Mouse (Mus musculus) heart, postnatal 0 days (tissue): ENCODE data around the gene Rsph9. TPM values are rescaled to one million over a fixed set of nuclear protein-coding genes. Genes with fewer than 3 reads are reported as not detected.

Experiments used
- ATAC-seq: fragments of 200-750 bp; cut with Nextera tagmentation; 2 replicates; pipeline ENCODE4 v1.8.0; 2017; ENCODE audit warnings: low read depth, moderate number of reproducible peaks, moderate library complexity; ENCODE audit not compliant: insufficient read depth
- DNase-seq: peaks from one replicate; pipeline ENCODE4 v3.0.0-alpha.2; 2016; ENCODE audit warnings: low spot score
- H3K27ac ChIP-seq: fragments of 300-500 bp; sonication (generic); 2 replicates; pipeline ENCODE4 v1.5.1; 2014; ENCODE audit warnings: low read depth, mild to moderate bottlenecking
- H3K27me3 ChIP-seq: fragments of 300-500 bp; sonication (generic); 2 replicates; pipeline ENCODE4 v1.6.1; 2014; ENCODE audit warnings: low read length, mixed read lengths; ENCODE audit not compliant: control insufficient read depth, insufficient read depth
- H3K36me3 ChIP-seq: fragments of 300-500 bp; sonication (generic); replicated peaks from 2 replicates; pipeline ENCODE4 v1.6.1; 2014; ENCODE audit warnings: low read length, mixed read lengths; ENCODE audit not compliant: control insufficient read depth, insufficient read depth
- H3K4me1 ChIP-seq: fragments of 300-500 bp; sonication (generic); 2 replicates; pipeline ENCODE4 v1.6.1; 2014; ENCODE audit warnings: antibody characterized with exemption; ENCODE audit not compliant: control insufficient read depth, insufficient read depth
- H3K4me2 ChIP-seq: fragments of 300-500 bp; sonication (generic); 2 replicates; pipeline ENCODE4 v1.6.1; 2014; ENCODE audit warnings: low read depth, mild to moderate bottlenecking, low read length, moderate library complexity
- H3K4me3 ChIP-seq: fragments of 300-500 bp; sonication (generic); 2 replicates; pipeline ENCODE4 v1.5.1; 2014; ENCODE audit warnings: low read depth, low read length
- H3K9ac ChIP-seq: fragments of 300-500 bp; sonication (generic); replicated peaks from 2 replicates; pipeline ENCODE4 v1.6.1; 2014; ENCODE audit warnings: low read depth, low read length, mixed read lengths
- H3K9me3 ChIP-seq: fragments of 300-500 bp; sonication (generic); replicated peaks from 2 replicates; pipeline ENCODE4 v1.6.1; 2016; ENCODE audit warnings: low read length; ENCODE audit not compliant: control insufficient read depth
- CTCF ChIP-seq: IDR thresholded peaks from 2 replicates; pipeline ENCODE4 v1.5.1; 2016; ENCODE audit warnings: antibody characterized with exemption, control low read depth, low read depth
- EP300 ChIP-seq: IDR thresholded peaks from 2 replicates; pipeline ENCODE4 v1.6.1; 2016; ENCODE audit warnings: antibody characterized with exemption, low read depth
- whole genome bisulfite sequencing: fragments of 180-500 bp; shearing (Covaris S2); extraction: QIAGEN DNeasy Blood & Tissue Kit; methylation state at CpG from one replicate; pipeline ENCODE4 v1.1.7; 2014; 5-methylcytosine and 5-hydroxymethylcytosine counted together
- polyA plus RNA-seq: library from polyadenylated mRNA; unstranded; fragments of >200 nt; fragmentation: Nextera tagmentation; extraction: Ambion mirVana; gene quantifications from 2 replicates; pipeline ENCODE4 v1.2.1, GENCODE M21; 2015
- total RNA-seq: library from RNA; depleted of rRNA; stranded (reverse); fragments of >200 nt; gene quantifications from 2 replicates; pipeline ENCODE4 v1.2.3, GENCODE M21; 2014; ENCODE audit warnings: low replicate concordance

Rsph9 gene
- total and polyA plus RNA-seq, 2 experiments from 2014 or later = 0.27 to 4.2 TPM

DNA sequence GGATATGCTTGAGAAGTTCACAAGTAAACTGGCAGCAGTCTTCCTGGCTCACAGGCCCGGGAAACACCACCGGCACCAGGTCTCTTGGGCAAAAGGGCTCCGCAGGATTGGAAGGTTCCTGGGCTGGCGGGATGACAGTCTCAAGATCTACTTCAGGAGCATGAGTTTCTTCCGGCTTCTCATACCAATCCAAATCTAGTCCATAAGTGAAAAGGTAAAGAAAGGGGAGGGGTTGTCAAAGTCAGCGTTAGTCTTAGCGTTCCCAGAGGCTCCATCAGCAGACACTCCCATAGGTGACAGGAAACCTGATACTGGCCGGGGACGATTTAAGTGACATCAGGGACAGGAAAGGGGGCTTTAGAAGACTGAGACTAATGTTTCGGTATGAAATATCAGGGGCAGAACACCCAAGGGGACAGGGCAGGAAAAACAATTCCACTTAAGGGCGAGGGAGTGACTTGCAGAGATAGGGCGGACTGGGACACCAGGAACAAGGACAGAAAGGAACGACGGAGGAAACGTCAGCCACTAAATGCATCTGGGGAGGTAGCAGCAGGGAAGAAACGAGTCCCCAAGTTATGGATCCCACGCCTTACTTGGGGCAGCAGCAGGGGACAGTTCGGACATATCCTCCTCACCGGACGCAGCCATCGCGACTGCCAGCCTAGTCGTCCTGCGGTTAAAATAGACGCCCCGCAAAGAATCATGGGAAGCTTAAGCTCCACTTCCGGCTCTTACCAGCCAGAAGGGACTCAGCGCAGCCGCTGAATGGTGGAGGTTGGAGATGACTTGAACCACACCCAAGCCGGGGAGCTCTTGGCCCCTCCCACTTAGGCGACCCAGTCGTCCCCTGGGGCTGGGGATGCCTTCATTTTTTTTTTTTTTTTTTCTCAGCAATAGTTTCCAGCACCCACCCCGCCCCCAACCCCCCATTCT, 9.1 kb upstream of the Rsph9 start, which contains the start of gene Mad2l1bp:
TSS of gene Mad2l1bp (minus strand) at position 707 of the 936 bp plus-strand sequence.
- Histone ChIP-seq H3K27ac (peak within 1 kb of the TSS; percentile 82), H3K36me3 (peaks cover 14% of the 10 kb centered on the region), H3K4me2 (peak within 1 kb of the TSS; percentile 77), H3K4me3 (peak within 1 kb of the TSS; percentile 83), H3K4me1 (0 out of 2 replicates have a peak, but pooled peaks cover 8% of the 10 kb centered on the region), H3K9ac (peak within 1 kb of the TSS; percentile 86), H3K9me3 (no peaks in the 10 kb centered on the region), H3K27me3 (no peaks in the 10 kb centered on the region)
- DNase-seq (peak; percentile 96), ATAC-seq (peak; percentile 95)
- WGBS = 1% methylated on average over 33 of the region's 33 CpGs
- TF ChIP-seq CTCF = no peak
- no peak for TF ChIP-seq EP300

DNA sequence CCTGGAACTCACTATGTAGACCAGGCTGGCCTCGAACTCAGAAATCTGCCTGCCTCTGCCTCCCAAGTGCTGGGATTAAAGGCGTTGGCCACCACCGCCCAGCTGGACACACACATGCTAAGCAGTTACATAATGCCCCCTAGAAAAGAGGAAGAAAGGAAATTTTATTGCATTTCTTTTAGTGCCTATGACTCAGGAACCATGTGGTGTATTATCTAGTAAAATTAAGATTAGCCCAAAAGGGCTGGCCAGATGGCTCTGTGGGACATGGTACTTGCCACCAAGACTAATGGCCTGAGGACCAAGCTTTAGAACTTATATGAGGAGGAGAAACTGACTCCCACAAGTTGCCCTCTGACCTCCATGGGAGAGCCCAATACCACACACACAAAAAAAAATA, 4.1 kb downstream of the Rsph9 start:
- Histone ChIP-seq H3K36me3 (no peaks in the 10 kb centered on the region), H3K27ac (no peak overlapping the region), H3K9me3 (no peaks in the 10 kb centered on the region), H3K4me1 (peaks cover 6% of the 10 kb centered on the region; the same call in 1 of the 2 replicates), H3K4me2 (no peak overlapping the region), H3K27me3 (no peaks in the 10 kb centered on the region), H3K9ac (no peak overlapping the region), H3K4me3 (no peak overlapping the region)
- no peak for DNase-seq
- 84% methylated on average over 3 of the region's 3 CpGs for WGBS
- ATAC-seq = no peak
- no peak for TF ChIP-seq EP300

DNA sequence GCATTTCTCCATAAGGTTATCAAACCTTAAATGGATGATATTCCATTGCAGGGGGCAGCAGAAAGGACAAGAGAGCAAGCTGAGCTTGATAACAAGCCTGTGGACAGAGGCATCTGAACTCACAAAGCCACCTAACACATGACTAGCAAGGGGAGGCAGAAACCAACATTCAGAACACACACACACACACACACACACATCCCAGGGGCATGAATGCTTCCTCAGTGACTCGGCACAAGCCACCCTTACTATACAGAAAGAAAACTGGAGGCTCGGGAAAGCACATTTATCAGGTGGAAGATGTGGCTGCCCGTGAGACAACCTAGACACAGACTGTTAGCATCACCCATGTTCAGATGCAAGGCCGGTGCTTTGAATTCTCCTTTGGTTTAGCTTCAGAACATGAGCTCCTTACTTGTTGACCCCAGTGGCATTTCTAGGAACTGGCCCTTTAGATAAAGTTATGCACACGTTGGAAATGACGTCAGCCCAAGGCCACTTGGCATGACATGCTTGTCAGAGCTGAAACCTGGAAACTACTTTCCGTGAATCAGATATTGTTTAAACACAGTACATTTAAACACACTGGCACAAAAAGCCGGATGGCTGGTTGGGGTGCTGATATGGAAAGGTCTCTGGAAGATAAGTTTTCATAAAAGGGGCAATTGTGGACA, 5.3 kb downstream of the Rsph9 start:
- Histone ChIP-seq H3K27ac (no peak overlapping the region), H3K4me1 (peaks cover 4% of the 10 kb centered on the region; the same call in 1 of the 2 replicates), H3K27me3 (no peaks in the 10 kb centered on the region), H3K9me3 (no peaks in the 10 kb centered on the region), H3K4me2 (no peak overlapping the region), H3K4me3 (no peak overlapping the region), H3K9ac (no peak overlapping the region), H3K36me3 (no peaks in the 10 kb centered on the region)
- TF ChIP-seq CTCF (no peak), EP300 (no peak)
- DNase-seq (no peak), ATAC-seq (no peak)
- 41% methylated on average over 8 of the region's 8 CpGs for WGBS

DNA sequence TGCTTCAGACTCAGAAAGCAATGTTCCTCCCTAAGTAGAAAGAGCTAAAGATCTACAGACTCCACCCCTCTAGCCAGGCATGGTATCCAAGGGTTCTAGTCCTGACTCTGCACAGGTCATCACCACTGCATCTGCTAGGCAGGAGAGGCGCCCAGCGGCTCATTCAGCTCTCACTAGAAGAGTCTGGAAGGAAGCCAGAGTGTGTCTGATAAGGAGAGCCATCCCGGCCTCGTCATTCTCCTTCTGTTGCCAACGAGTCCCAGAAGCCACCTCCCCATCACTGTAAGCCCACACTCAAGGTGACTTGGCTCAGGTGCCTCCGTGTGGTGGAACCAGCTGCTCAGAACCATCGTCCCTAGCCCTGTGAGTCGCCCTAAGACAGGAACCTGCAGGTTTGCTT, 11.2 kb downstream of the Rsph9 start:
- Histone ChIP-seq H3K9me3 (no peaks in the 10 kb centered on the region), H3K36me3 (peaks cover 12% of the 10 kb centered on the region), H3K27ac (no peak overlapping the region), H3K4me2 (no peak overlapping the region), H3K27me3 (no peaks in the 10 kb centered on the region), H3K4me3 (no peak overlapping the region), H3K9ac (no peak overlapping the region), H3K4me1 (no peaks in the 10 kb centered on the region)
- WGBS = 33% methylated on average over 8 of the region's 8 CpGs
- ATAC-seq (no peak), DNase-seq (no peak)
- TF ChIP-seq EP300 (no peak), CTCF (no peak)

DNA sequence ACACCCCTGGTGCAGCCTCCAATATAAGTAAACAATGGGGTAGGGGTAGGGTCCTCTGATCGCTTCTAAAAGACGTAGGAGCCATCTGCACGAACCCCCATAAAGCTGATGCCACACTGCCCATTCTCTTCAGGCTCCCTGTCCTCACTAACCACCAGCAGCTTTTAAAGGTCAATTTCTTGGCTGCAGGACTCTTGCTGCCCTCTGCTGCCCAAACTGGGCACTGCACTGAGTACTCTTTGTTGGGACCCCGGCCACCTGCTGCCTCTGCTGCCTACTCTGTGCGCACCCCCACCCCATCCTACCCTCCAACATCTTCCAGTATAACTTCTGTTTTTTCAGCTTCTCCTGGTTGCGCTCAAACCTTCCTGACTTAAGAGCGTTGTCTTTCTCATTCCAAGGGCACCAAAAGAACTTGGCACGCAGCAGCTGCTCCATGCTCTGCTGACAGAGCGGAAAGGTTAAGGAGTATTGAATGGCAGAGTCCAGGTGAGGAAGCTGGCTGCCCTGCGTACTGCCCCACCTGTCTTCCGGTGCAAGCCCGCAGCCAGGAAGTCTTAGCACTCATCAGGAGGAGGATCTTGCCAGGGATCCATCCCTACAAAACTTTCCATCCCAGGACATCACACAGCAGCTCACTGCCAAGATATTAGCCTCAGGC, 11.8 kb downstream of the Rsph9 start:
- no peak overlapping the region for H3K9ac ChIP-seq

More for the DNA sequence above, 11.8 kb downstream of the Rsph9 start:
- peak; percentile 68 for DNase-seq
- no peak overlapping the region for H3K4me3 ChIP-seq
- no peak overlapping the region for H3K27ac ChIP-seq
- no peak; the same call in 1 of the 2 replicates for ATAC-seq
- 16% methylated on average over 12 of the region's 12 CpGs for WGBS
- no peaks in the 10 kb centered on the region for H3K4me1 ChIP-seq
- peak; percentile 91 for TF ChIP-seq CTCF
- no peak for TF ChIP-seq EP300
- peaks cover 19% of the 10 kb centered on the region for H3K36me3 ChIP-seq
- H3K9me3 ChIP-seq = no peaks in the 10 kb centered on the region
- no peak overlapping the region for H3K4me2 ChIP-seq
- H3K27me3 ChIP-seq = no peaks in the 10 kb centered on the region
